Mouse (Mus musculus) G1E (cell line): Measurements from ENCODE around the gene Rps23.

Experiments
- CTCF ChIP-seq: IDR thresholded peaks from 2 replicates; pipeline ENCODE4 v1.5.1; 2012; ENCODE audit warnings: low read depth, low read length, inconsistent platforms, mixed read lengths
- GATA1 ChIP-seq: IDR thresholded peaks from 2 replicates; pipeline ENCODE4 v1.6.1; 2012; ENCODE audit warnings: borderline replicate concordance, low read length, inconsistent platforms, mixed read lengths

DNA sequence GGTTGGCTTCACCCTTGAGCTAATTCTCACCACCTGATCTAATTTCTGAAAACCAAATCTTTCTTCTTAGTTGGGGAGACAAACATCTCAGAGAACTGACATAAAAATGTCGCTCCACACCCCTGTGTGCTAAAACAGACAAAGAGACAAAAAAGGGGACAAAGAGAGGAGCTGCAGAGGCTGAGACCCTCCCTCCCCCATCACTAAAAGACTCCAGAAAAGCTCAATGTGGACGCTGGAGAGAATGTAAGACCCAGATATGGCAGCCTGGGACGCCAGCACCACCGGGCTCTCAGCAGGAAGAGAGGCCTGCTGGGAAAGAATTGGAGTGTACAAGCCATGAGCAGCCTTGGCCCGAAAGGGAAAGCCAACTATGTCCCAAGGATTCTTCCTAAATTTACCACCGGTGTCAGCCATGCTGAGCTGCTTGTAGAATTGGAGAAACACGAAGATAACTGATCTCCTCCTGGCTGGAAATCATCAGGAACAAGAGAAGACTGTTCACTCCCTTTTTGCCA is 9.0 kb upstream of the Rps23 start:
- no peak for TF ChIP-seq CTCF
- no peak for TF ChIP-seq GATA1
